Comparison of ENCODE assay signal across 25 mouse cellular contexts in the genomic region with DNA sequence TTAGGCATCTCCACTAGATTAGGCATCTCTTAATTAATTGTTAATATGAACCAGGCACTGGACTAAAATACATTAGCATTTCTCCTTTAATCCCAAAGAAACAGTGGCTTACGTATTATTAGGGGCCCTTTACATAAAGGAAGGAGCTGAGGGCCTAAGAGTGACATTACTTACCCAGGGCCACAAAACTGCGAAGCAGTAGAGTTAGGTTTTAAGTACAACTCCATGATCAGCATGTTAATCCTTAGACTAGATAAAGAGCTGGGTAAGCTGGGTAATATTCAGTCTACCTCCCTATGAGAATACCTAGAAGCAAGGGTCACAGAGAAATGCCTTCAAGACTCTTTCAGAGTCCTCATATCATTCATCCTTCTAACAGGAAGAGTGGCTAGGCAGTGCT. TPM values are rescaled to one million over a fixed set of nuclear protein-coding genes. Genes with fewer than 3 reads are reported as not detected.
"Had no signal": no experiment of that assay in that cellular context is flagged by ENCODE, and none has a peak within 500 bp of the region (broad histone marks: within the 10 kb centered on the region; RNA-seq: fewer than 3 reads in every experiment).

No protein-coding gene starts in this region.

- H3K4me2 ChIP-seq: forebrain, embryonic 15.5 days; heart, embryonic 11.5 days; heart, embryonic 15.5 days; hindbrain, embryonic 13.5 days; hindbrain, embryonic 15.5 days; limb, embryonic 13.5 days; limb, embryonic 15.5 days; liver, embryonic 12.5 days had no signal

- H3K27me3 ChIP-seq: forebrain, embryonic 15.5 days; heart, embryonic 15.5 days; hindbrain, embryonic 13.5 days; hindbrain, embryonic 15.5 days; limb, embryonic 13.5 days; limb, embryonic 15.5 days; liver, embryonic 12.5 days had no signal

- ATAC-seq: forebrain, embryonic 15.5 days; forebrain, postnatal 0 days; hindbrain, postnatal 0 days; intestine, embryonic 16.5 days; liver, embryonic 12.5 days had no signal

- DNase-seq: forebrain, postnatal 0 days; gastrocnemius, postnatal 14 days; gastrocnemius, postnatal 36 days; heart, adult 2 months; heart, postnatal 14 days; heart, postnatal 36 days; kidney, adult 11 months; layer of hippocampus, adult 9-11 months; layer of hippocampus, postnatal 36 days; left cerebral cortex, postnatal 4 days had no signal

- H3K27ac ChIP-seq: forebrain, embryonic 15.5 days; heart, adult 2 months; heart, embryonic 15.5 days; hindbrain, embryonic 13.5 days; hindbrain, embryonic 15.5 days; hindbrain, postnatal 0 days; limb, embryonic 13.5 days; limb, embryonic 15.5 days; liver, embryonic 12.5 days; liver, embryonic 14.5 days had no signal

- H3K4me3 ChIP-seq: forebrain, embryonic 15.5 days; heart, adult 2 months; heart, embryonic 15.5 days; hindbrain, embryonic 13.5 days; hindbrain, embryonic 15.5 days; limb, embryonic 13.5 days; limb, embryonic 15.5 days; liver, embryonic 12.5 days had no signal

- H3K9me3 ChIP-seq: forebrain, embryonic 15.5 days; heart, embryonic 15.5 days; hindbrain, embryonic 13.5 days; hindbrain, embryonic 15.5 days; limb, embryonic 13.5 days; limb, embryonic 15.5 days; liver, embryonic 12.5 days had no signal

- H3K36me3 ChIP-seq: forebrain, embryonic 15.5 days; heart, embryonic 15.5 days; hindbrain, embryonic 13.5 days; hindbrain, embryonic 15.5 days; limb, embryonic 15.5 days; liver, embryonic 12.5 days had no signal

- H3K4me1 ChIP-seq: forebrain, embryonic 15.5 days; hindbrain, embryonic 13.5 days; hindbrain, embryonic 15.5 days; limb, embryonic 15.5 days; liver, embryonic 12.5 days had no signal

- H3K9ac ChIP-seq: forebrain, embryonic 15.5 days; forebrain, postnatal 0 days; heart, embryonic 15.5 days; hindbrain, embryonic 13.5 days; hindbrain, embryonic 15.5 days; limb, embryonic 13.5 days; limb, embryonic 15.5 days; liver, embryonic 12.5 days; liver, embryonic 14.5 days had no signal

RNA-seq across cellular contexts. Expression of a gene that starts 12.9 kb away (rescaled TPM):
- polyA plus RNA-seq: heart, adult 2 months; large intestine, adult 2 months; liver, adult 2 months; liver, embryonic 16.5 days had no signal

RNA-seq across cellular contexts. Expression of a gene that starts 40.0 kb away (rescaled TPM):
- polyA plus RNA-seq: forebrain, embryonic 15.5 days; forebrain, postnatal 0 days; hindbrain, embryonic 11.5 days; hindbrain, embryonic 13.5 days; hindbrain, embryonic 15.5 days; hindbrain, postnatal 0 days; intestine, embryonic 16.5 days; liver, adult 2 months; liver, embryonic 12.5 days; liver, embryonic 14.5 days; liver, embryonic 16.5 days had no signal
